Mouse (Mus musculus) 3T3-L1 (cell line): Measurements from ENCODE around the gene Chrnd.

Experiments
- DNase-seq: peaks from one replicate; pipeline ENCODE4 v3.0.0-alpha.2; 2015; ENCODE audit warnings: low read depth, low spot score

The Chrnd gene

DNA sequence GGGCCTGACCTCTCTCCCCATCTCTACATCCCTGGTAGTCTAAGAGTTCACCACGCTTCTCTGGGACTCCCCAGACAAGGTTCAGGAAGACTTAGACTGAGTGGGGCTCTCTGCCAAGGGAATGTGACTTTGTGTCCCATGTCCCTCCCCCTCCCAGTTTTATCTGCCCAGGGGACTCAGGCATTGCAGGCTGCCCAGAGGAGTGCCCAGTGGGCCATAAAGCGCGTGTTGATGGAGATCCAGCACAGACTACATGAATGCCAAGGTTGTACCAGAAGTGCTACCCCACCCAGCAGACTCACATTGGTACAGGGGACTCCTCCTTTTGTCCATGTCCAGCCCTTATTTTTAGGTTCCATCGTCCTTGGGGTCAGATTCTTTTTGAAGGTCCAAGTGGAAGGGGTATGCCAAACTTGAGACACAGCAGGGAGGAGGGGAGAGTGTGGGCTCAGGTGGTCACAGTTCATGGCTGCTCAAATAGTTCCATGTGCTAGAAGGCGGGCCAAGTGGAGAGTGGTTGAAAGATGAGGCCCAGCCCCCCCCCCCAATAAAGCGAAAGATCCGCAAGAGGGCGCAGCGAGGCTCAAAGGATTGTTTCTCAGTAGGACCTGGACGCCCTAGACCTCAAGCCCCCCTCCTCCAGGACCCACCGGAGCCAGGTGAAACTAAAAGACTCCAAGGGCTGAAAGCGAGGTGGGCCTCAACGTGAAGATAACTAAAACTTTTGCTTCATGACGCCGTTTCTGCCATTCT lies 6.2 kb upstream of the Chrnd start:
- no peak for DNase-seq

GRCm38 (mm10) chr1:87184751-87185139 lies 5.7 kb upstream of the Chrnd start:
- peak; percentile 79 for DNase-seq

- no peak for DNase-seq
These were observed 4.9 kb upstream of the Chrnd start for GRCm38 (mm10) chr1:87185526-87185925.

DNA sequence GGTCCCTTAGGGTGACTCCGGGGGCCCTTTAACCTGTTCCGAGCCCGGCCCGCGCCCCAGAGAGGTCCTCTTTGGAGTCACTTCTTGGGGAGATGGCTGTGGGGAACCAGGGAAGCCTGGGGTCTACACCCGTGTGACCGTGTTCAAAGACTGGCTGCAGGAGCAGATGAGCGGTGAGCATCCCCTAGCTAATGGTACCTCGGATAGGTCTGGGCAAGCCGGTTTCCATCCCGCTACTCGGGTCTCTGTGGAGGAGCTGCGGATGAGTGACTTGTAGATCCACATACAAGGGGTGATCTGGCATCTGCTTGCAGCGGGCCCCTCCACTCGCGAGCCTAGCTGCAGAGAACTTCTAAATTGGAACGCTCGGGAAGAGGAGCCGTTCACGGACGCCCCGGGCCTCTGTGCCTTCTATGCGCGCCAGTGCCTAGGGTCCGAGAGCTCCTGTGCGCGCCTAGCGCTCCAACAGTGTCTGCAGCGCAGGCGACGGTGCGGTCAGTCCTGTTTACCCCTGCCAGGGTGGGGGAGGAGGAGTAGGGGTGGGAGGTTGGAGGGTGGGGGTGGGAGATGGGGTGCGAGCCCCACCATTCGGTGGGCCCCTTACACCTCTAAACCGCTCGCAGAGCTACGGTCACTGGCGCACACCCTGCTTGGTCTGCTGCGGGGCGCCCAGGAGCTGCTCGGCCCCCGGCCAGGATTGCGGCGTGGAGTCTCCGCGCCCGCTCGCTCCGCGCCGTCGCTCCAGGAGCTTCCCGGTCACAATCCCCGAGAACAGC lies 4.0 kb upstream of the Chrnd start:
- DNase-seq, result no peak

DNA sequence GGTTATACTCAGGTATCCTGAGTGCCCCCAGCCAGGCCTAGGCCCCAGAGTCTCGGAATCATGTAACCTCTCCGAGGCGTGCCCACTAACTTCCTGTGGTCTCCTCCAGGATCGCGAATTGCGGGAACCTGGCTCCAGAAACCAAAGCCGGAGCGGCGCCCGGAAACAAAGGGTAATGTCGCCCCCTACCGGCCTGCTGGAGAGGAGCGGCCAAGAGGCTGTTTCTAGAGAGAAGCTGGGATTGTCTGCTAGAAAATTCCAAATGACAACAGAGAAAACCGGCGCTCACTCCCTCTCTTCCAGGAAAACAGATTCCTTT lies 3.4 kb upstream of the Chrnd start:
- peak; percentile 88 for DNase-seq

DNA sequence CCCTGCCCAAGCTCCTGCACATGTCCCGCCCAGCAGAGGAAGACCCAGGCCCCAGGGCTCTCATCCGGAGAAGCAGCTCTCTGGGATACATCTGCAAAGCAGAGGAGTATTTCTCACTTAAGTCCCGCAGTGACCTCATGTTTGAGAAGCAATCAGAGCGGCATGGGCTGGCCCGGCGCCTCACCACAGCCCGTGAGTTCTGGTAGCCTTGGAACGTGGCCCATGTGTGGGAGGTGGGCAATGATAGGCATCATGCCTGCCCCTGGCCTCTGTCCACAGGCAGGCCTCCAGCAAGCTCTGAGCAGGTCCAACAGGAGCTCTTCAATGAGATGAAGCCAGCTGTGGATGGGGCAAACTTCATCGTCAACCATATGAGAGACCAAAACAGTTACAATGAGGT lies 6.9 kb downstream of the Chrnd start:
- DNase-seq, result no peak

- DNase-seq, result no peak
These were observed 8.0 kb downstream of the Chrnd start for GRCm38 (mm10) chr1:87198119-87199065.

DNA sequence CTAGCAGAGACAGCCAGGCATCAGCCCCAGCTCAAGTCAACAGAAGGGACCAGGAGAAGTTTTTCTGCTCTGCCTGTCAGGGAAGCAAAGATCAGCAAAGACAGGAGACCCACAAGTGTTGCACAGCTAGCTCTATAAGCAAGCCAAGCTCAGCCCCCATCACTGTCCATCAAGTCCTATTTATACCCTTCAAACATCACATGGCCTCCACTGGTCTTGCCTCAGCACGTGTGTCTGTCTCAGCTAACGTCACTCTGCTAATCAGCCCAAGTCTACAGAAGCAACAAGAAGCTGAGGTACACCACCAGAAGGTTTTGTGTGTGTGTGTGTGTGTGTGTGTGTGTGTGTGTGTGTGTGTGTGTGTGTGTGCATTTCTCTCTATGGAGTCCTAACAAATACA lies 10.4 kb downstream of the Chrnd start:
- no peak for DNase-seq

GRCm38 (mm10) chr1:87201848-87202247 lies 11.4 kb downstream of the Chrnd start:
- no peak for DNase-seq

DNA sequence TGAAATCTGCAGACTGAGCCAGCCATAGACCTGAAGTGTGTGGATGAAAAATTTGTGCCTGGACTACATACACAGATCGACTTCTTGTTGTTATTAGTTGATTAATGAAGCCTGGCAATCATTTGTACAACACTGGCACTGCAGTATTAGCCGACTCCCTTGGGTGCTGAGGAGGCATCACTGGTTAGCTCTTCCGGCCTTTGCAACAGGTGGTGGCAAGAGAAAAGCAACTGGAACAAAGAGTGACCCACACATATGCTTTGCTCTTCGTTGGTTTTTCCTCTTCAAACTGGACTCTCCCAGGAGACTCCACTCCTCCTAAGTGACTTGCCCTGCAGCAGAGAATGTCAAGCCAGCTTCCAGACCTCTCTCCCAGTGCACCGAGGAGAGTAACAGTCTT lies 13.4 kb downstream of the Chrnd start:
- no peak for DNase-seq

DNA sequence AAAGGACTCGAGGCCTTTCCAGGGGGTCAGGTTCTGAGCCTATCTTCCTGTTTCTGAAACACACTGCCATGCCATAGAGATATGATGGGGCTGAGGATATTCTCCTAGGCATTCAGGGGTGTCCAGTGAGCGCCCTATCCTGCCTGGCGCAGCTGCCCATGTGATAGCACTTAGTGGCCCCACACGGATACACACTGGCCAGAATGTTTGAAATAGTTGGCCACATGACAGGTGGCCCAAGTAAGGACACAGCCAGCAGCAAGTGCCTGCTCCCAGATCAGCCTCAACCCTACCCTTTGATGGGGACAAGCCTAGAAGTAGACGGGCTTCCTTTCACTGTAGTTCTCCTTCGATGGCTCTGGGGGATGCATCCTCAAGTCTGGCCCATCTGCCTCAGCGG lies 14.1 kb downstream of the Chrnd start, which contains the start of gene Chrng:
Gene Chrng, plus strand, starts transcription at position 193 of the 400 bp plus-strand sequence.
- DNase-seq, result no peak

- DNase-seq, result no peak
These were observed 14.6 kb downstream of the Chrnd start for GRCm38 (mm10) chr1:87205038-87205437.

GRCm38 (mm10) chr1:87205502-87205901 lies 15.1 kb downstream of the Chrnd start:
- no peak for DNase-seq

- no peak for DNase-seq
These were observed 15.9 kb downstream of the Chrnd start for GRCm38 (mm10) chr1:87206339-87206738.

- DNase-seq, result no peak
These were observed 21.0 kb downstream of the Chrnd start for GRCm38 (mm10) chr1:87211431-87211830.

- DNase-seq, result peak; percentile 95
These were observed 23.6 kb downstream of the Chrnd start, which contains the start of gene Eif4e2 for GRCm38 (mm10) chr1:87213735-87214704. Eif4e2 (plus strand) TSS chr1:87213914.

DNA sequence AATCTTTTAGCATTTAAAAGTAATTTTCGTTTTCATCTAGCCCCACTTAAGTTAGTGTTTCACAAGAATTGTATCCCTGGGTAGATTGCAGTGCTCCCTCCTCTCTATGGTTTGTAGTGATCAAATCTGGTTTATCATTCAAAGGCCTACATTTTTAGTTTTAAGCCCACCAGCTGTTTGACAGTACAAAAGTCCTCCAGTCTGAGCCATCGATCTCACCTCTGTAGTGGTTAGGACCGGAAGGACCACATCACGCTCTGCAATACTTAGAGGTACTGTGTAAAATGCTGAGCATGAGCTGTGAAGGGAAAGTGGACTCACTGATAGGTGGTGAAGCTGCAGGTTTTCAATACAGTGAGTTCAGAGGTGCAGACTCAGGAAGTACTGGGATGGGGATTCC lies 24.3 kb downstream of the Chrnd start:
- DNase-seq, result peak; percentile 35

GRCm38 (mm10) chr1:87217938-87218337 lies 27.5 kb downstream of the Chrnd start:
- DNase-seq, result peak; percentile 49

GRCm38 (mm10) chr1:87225739-87226138 lies 35.3 kb downstream of the Chrnd start:
- DNase-seq, result no peak

GRCm38 (mm10) chr1:87226409-87227159 lies 36.2 kb downstream of the Chrnd start:
- no peak for DNase-seq
